Comparison of ENCODE assay signal across 21 mouse cellular contexts in genomic region chr7:102975843-102976242, GRCm38 (mm10).
DNase-seq lines count a peak whose midpoint lies in the region; ATAC-seq lines count a peak whose summit lies in the region.
"Had no signal": no experiment of that assay in that cellular context is flagged by ENCODE, and none has a peak within 500 bp of the region (broad histone marks: within the 10 kb centered on the region; RNA-seq: fewer than 3 reads in every experiment).

Gene Olfr577, minus strand, starts transcription at chr7:102975943.

- no peak for DNase-seq in frontal cortex, postnatal 36 days (ENCODE audit: low spot score in 2 of 2)
- DNase-seq in brain, adult 2 months (ENCODE audit: low read depth, low spot score), result peak; percentile 29
- peak; percentile 12 for DNase-seq in telencephalon, adult 2 months (ENCODE audit: low read depth, low spot score)
- no peak for DNase-seq in cerebellum, adult 11-12 months
- DNase-seq: adrenal gland, adult 2 months; adrenal gland, adult 8-10 months; adrenal gland, postnatal 10 days; adrenal gland, postnatal 14 days; adrenal gland, postnatal 25 days; adrenal gland, postnatal 36 days; B cell, adult 2 months; cerebellum, adult 11 months; cerebellum, adult 18-20 months; cerebellum, adult 2 months; cerebellum, adult 8-10 months; cerebellum, adult 9-10 months had no signal

- peak; percentile 88 for ATAC-seq in frontal cortex, adult (ENCODE audit: low TSS enrichment)
- no peak for ATAC-seq in cerebellum, adult (ENCODE audit: insufficient number of reproducible peaks, low FRiP score, low TSS enrichment)
- ATAC-seq: activated CD4-positive, CD25-positive, alpha-beta regulatory T cell, adult 4 months; CD4-positive, CD25-positive, alpha-beta regulatory T cell, adult 4 months; Patski had no signal

Comparison
In these comparisons a context has a peak if more than half of its experiments do, and no peak if none do; other contexts are left out.
1. DNase-seq: peak in brain, adult 2 months (single experiment) and telencephalon, adult 2 months (single experiment); none in frontal cortex, postnatal 36 days (0 of 2) and cerebellum, adult 11-12 months (single experiment).